Comparison of ENCODE assay signal across 29 mouse cellular contexts in the genomic region with DNA sequence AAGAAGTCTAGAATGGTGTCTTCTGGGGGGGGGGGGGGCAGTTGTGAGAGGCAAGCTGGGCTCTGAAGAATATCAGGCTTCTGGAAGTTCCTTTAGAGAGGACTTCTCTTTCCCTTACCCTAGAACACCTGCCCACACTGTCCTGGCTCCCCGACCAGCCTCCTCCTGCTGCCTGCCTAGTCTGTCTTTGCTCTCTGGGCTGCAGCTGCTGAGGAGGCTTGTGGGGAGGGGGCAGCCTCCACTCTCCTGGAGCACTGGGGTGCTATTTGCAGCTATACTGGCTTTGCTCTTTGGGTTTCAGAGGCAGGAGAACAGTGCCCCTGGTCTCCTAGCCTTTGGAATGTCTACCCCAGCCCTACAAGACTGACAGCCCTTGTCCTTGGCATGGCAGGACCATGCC. TPM values are rescaled to one million over a fixed set of nuclear protein-coding genes. Genes with fewer than 3 reads are reported as not detected.
"Had no signal": no experiment of that assay in that cellular context is flagged by ENCODE, and none has a peak within 500 bp of the region (broad histone marks: within the 10 kb centered on the region; RNA-seq: fewer than 3 reads in every experiment).

No protein-coding gene starts in this region.

- H3K27ac ChIP-seq: heart, adult 2 months; heart, embryonic 13.5 days; heart, embryonic 15.5 days; hindbrain, embryonic 13.5 days; hindbrain, embryonic 15.5 days; hindbrain, postnatal 0 days; layer of hippocampus, adult 2 months; limb, embryonic 10.5 days; limb, embryonic 12.5 days had no signal

- ATAC-seq: hindbrain, postnatal 0 days; intestine, embryonic 16.5 days had no signal

- H3K4me2 ChIP-seq: heart, embryonic 11.5 days; heart, embryonic 13.5 days; heart, embryonic 15.5 days; hindbrain, embryonic 13.5 days; hindbrain, embryonic 15.5 days; limb, embryonic 12.5 days; liver, embryonic 11.5 days had no signal

- H3K9ac ChIP-seq: heart, embryonic 13.5 days; heart, embryonic 15.5 days; hindbrain, embryonic 13.5 days; hindbrain, embryonic 15.5 days; limb, embryonic 12.5 days had no signal

- H3K4me3 ChIP-seq: heart, adult 2 months; heart, embryonic 13.5 days; heart, embryonic 15.5 days; hindbrain, embryonic 13.5 days; hindbrain, embryonic 15.5 days; layer of hippocampus, adult 2 months; limb, embryonic 10.5 days; limb, embryonic 12.5 days had no signal

- H3K36me3 ChIP-seq: heart, embryonic 13.5 days; heart, embryonic 15.5 days; hindbrain, embryonic 13.5 days; hindbrain, embryonic 15.5 days; limb, embryonic 10.5 days; limb, embryonic 12.5 days had no signal

- H3K9me3 ChIP-seq: heart, embryonic 13.5 days; heart, embryonic 15.5 days; hindbrain, embryonic 13.5 days; hindbrain, embryonic 15.5 days; limb, embryonic 10.5 days; limb, embryonic 12.5 days had no signal

- DNase-seq: gastrocnemius, postnatal 14 days; gastrocnemius, postnatal 36 days; heart, adult 11 months; heart, adult 2 months; heart, postnatal 14 days; heart, postnatal 36 days; kidney, adult 11 months; kidney, adult 2 months; kidney, adult 9 months; kidney, postnatal 10 days; kidney, postnatal 25 days; kidney, postnatal 4 days; liver had no signal

RNA-seq across cellular contexts. Expression of a gene that starts 12.7 kb away (rescaled TPM):
- polyA plus RNA-seq: intestine, embryonic 14.5 days had no signal

RNA-seq across cellular contexts. Expression of a gene that starts 30.9 kb away (rescaled TPM):
- polyA plus RNA-seq: heart, embryonic 11.5 days; heart, embryonic 13.5 days; heart, embryonic 15.5 days; heart, postnatal 0 days; hindbrain, embryonic 11.5 days; hindbrain, embryonic 15.5 days; intestine, embryonic 14.5 days; kidney, embryonic 16.5 days; limb, embryonic 10.5 days; limb, embryonic 12.5 days; limb, embryonic 14.5 days had no signal

RNA-seq across cellular contexts. Expression of a gene that starts 53.0 kb away (rescaled TPM):
- polyA plus RNA-seq: heart, postnatal 0 days; hindbrain, embryonic 11.5 days; hindbrain, embryonic 13.5 days; hindbrain, postnatal 0 days; limb, embryonic 12.5 days; liver, embryonic 11.5 days had no signal
